Mouse (Mus musculus): ENCODE results near the gene Slc48a1. TPM values are rescaled to one million over a fixed set of nuclear protein-coding genes. Genes with fewer than 3 reads are reported as not detected.
A peak's percentile ranks its signal among the peaks of the same experiment; 100 is the strongest.

Slc48a1 gene
- polyA plus RNA-seq, 1 experiment from 2014 or later = 42.2 TPM

- Histone ChIP-seq H3K4me2 (no peak overlapping the region), H3K27ac (peak overlapping the region; percentile 85), H3K36me3 (no peaks in the 10 kb centered on the region), H3K4me3 (no peak overlapping the region), H3K4me1 (peaks cover 48% of the 10 kb centered on the region), H3K9ac (no peak overlapping the region), H3K9me3 (no peaks in the 10 kb centered on the region), H3K27me3 (no peaks in the 10 kb centered on the region)
- ATAC-seq (ENCODE audit: borderline replicate concordance, extremely low read depth, low FRiP score, low TSS enrichment) = no peak
- 62% methylated on average over 4 of the region's 4 CpGs for WGBS
These were observed 61.2 kb downstream of the Slc48a1 start for GRCm38 (mm10) chr15:97839473-97839872.

GRCm38 (mm10) chr15:97839991-97840455 is 61.7 kb downstream of the Slc48a1 start:
- no peaks in the 10 kb centered on the region for H3K27me3 ChIP-seq
- H3K4me1 ChIP-seq = peaks cover 48% of the 10 kb centered on the region
- H3K36me3 ChIP-seq = no peaks in the 10 kb centered on the region
- no peak overlapping the region for H3K4me2 ChIP-seq
- no peaks in the 10 kb centered on the region for H3K9me3 ChIP-seq
- no peak overlapping the region for H3K9ac ChIP-seq
- 17% methylated on average over 3 of the region's 3 CpGs for WGBS
- ATAC-seq (ENCODE audit: borderline replicate concordance, extremely low read depth, low FRiP score, low TSS enrichment) = peak; percentile 88
- H3K4me3 ChIP-seq = no peak overlapping the region
- peak overlapping the region; percentile 85 for H3K27ac ChIP-seq

GRCm38 (mm10) chr15:97840781-97841180 is 62.5 kb downstream of the Slc48a1 start:
- no peaks in the 10 kb centered on the region for H3K9me3 ChIP-seq
- no peaks in the 10 kb centered on the region for H3K27me3 ChIP-seq
- no peak for ATAC-seq (ENCODE audit: borderline replicate concordance, extremely low read depth, low FRiP score, low TSS enrichment)
- no peaks in the 10 kb centered on the region for H3K36me3 ChIP-seq
- H3K9ac ChIP-seq = no peak overlapping the region
- 84% methylated on average over 1 of the region's 1 CpGs for WGBS
- no peak overlapping the region for H3K4me2 ChIP-seq
- no peak overlapping the region for H3K4me3 ChIP-seq
- peaks cover 48% of the 10 kb centered on the region for H3K4me1 ChIP-seq
- peak overlapping the region; percentile 85 for H3K27ac ChIP-seq

GRCm38 (mm10) chr15:97841383-97841782 is 63.1 kb downstream of the Slc48a1 start:
- Histone ChIP-seq H3K27ac (no peak overlapping the region), H3K4me1 (peaks cover 44% of the 10 kb centered on the region), H3K27me3 (no peaks in the 10 kb centered on the region), H3K36me3 (no peaks in the 10 kb centered on the region), H3K9ac (no peak overlapping the region), H3K4me3 (no peak overlapping the region), H3K9me3 (no peaks in the 10 kb centered on the region), H3K4me2 (no peak overlapping the region)
- 94% methylated on average over 6 of the region's 6 CpGs for WGBS
- ATAC-seq (ENCODE audit: borderline replicate concordance, extremely low read depth, low FRiP score, low TSS enrichment) = no peak

GRCm38 (mm10) chr15:97842058-97842457 is 63.7 kb downstream of the Slc48a1 start:
- Histone ChIP-seq H3K36me3 (no peaks in the 10 kb centered on the region), H3K9me3 (no peaks in the 10 kb centered on the region), H3K4me1 (peaks cover 37% of the 10 kb centered on the region), H3K27ac (no peak overlapping the region), H3K4me2 (no peak overlapping the region), H3K4me3 (no peak overlapping the region), H3K9ac (no peak overlapping the region), H3K27me3 (no peaks in the 10 kb centered on the region)
- WGBS = 89% methylated on average over 6 of the region's 6 CpGs
- ATAC-seq (ENCODE audit: borderline replicate concordance, extremely low read depth, low FRiP score, low TSS enrichment) = no peak

Other genes with a start within 250 kb of the Slc48a1 start
- gene Rpap3, start 72.7 kb upstream of the Slc48a1 start, polyA plus RNA-seq (2015; fragmentation: Nextera tagmentation; extraction: Ambion mirVana) = 24.6 and 25.5 TPM in 2 replicates
- 0.48 and 1.1 TPM in 2 replicates for gene Endou, start 47.2 kb upstream of the Slc48a1 start, polyA plus RNA-seq (2015; fragmentation: Nextera tagmentation; extraction: Ambion mirVana)
- 21.1 and 23.4 TPM in 2 replicates for gene Rapgef3, start 10.5 kb upstream of the Slc48a1 start, polyA plus RNA-seq (2015; fragmentation: Nextera tagmentation; extraction: Ambion mirVana)
- gene Hdac7, start 66.0 kb downstream of the Slc48a1 start, polyA plus RNA-seq (2015; fragmentation: Nextera tagmentation; extraction: Ambion mirVana) = 40.6 and 44.7 TPM in 2 replicates
- gene Vdr, start 132.1 kb downstream of the Slc48a1 start, polyA plus RNA-seq (2015; fragmentation: Nextera tagmentation; extraction: Ambion mirVana) = 0.52 and 0.81 TPM in 2 replicates
- 41.4 and 45.7 TPM in 2 replicates for gene Tmem106c, start 185.7 kb downstream of the Slc48a1 start, polyA plus RNA-seq (2015; fragmentation: Nextera tagmentation; extraction: Ambion mirVana)
- 19.1 and 20.1 TPM in 2 replicates for gene Col2a1, start 226.2 kb downstream of the Slc48a1 start, polyA plus RNA-seq (2015; fragmentation: Nextera tagmentation; extraction: Ambion mirVana)